Mouse (Mus musculus) G1E (cell line): ENCODE measurements around the gene Gm5901. TPM values are rescaled to one million over a fixed set of nuclear protein-coding genes. Genes with fewer than 3 reads are reported as not detected.

Source experiments
- ATAC-seq: 2 replicates; pipeline ENCODE4 v1.8.0; 2016; ENCODE audit warnings: mild to moderate bottlenecking; ENCODE audit not compliant: insufficient number of reproducible peaks, poor library complexity, low FRiP score, severe bottlenecking; ENCODE audit errors: extremely low read depth
- DNase-seq: peaks from one replicate; pipeline ENCODE4 v3.0.0; 2012; ENCODE audit warnings: low spot score
- H3K27me3 ChIP-seq: 2 replicates; pipeline ENCODE4 v1.6.1; 2012; ENCODE audit warnings: mild to moderate bottlenecking, low read length, inconsistent platforms; ENCODE audit not compliant: insufficient read depth
- H3K36me3 ChIP-seq: replicated peaks from 2 replicates; pipeline ENCODE3; 2012; ENCODE audit warnings: mild to moderate bottlenecking, inconsistent platforms
- H3K4me1 ChIP-seq: 2 replicates; pipeline ENCODE4 v1.6.1; 2012; ENCODE audit warnings: low read depth, low read length, inconsistent platforms, mixed read lengths; ENCODE audit not compliant: insufficient read depth
- H3K4me3 ChIP-seq: 2 replicates; pipeline ENCODE4 v1.5.1; 2012; ENCODE audit warnings: low read depth, mild to moderate bottlenecking, inconsistent platforms, low read length, moderate library complexity, mixed read lengths
- H3K9me3 ChIP-seq: replicated peaks from 2 replicates; pipeline ENCODE4 v1.6.1; 2012; ENCODE audit warnings: inconsistent platforms
- CTCF ChIP-seq: IDR thresholded peaks from 2 replicates; pipeline ENCODE4 v1.5.1; 2012; ENCODE audit warnings: low read depth, low read length, inconsistent platforms, mixed read lengths
- GATA1 ChIP-seq: IDR thresholded peaks from 2 replicates; pipeline ENCODE4 v1.6.1; 2012; ENCODE audit warnings: borderline replicate concordance, low read length, inconsistent platforms, mixed read lengths
- GATA2 ChIP-seq: IDR thresholded peaks from 2 replicates; pipeline ENCODE4 v1.6.1; 2012; ENCODE audit warnings: low read depth, low read length, inconsistent platforms, borderline replicate concordance
- POLR2AphosphoS5 ChIP-seq: IDR thresholded peaks from 2 replicates; pipeline ENCODE4 v1.6.1; 2012; ENCODE audit warnings: low read depth, low read length, inconsistent platforms; ENCODE audit not compliant: insufficient replicate concordance
- TAL1 ChIP-seq: conservative IDR thresholded peaks from 2 replicates; pipeline ENCODE4 v1.6.1; 2012; ENCODE audit warnings: low read depth, low read length, inconsistent platforms, mixed read lengths
- polyA plus RNA-seq: library from polyadenylated mRNA; stranded (reverse); fragments of >175 nt; gene quantifications from 2 replicates; pipeline ENCODE4 v1.2.3, GENCODE M21; 2012
- total RNA-seq, 2 experiments: library from RNA; stranded (forward) in 1 of 2; stranded (reverse) in 1 of 2; fragments of 200-1000 nt in 1 of 2; fragments of >200 nt in 1 of 2; fragmentation: Nextera tagmentation in 1 of 2; gene quantifications; 2 replicates each; pipeline ENCODE4 v1.2.3; 2014 to 2017

Gene Gm5901
- total and polyA plus RNA-seq, 3 experiments: 0.16 TPM; not detected in 2

- Histone ChIP-seq H3K4me3 (no peak overlapping the region), H3K9me3 (no peaks in the 10 kb centered on the region), H3K27me3 (no peaks in the 10 kb centered on the region), H3K36me3 (no peaks in the 10 kb centered on the region), H3K4me1 (no peaks in the 10 kb centered on the region)
- DNase-seq (no peak), ATAC-seq (no peak)
- TF ChIP-seq POLR2AphosphoS5: no peak
- TF ChIP-seq GATA2: no peak
- no peak for TF ChIP-seq CTCF
Observed at GRCm38 (mm10) chr7:105414385-105414784, 39.5 kb downstream of the Gm5901 start.

GRCm38 (mm10) chr7:105416529-105416928, 41.7 kb downstream of the Gm5901 start:
- Histone ChIP-seq H3K4me3 (no peak overlapping the region), H3K9me3 (no peaks in the 10 kb centered on the region), H3K36me3 (no peaks in the 10 kb centered on the region), H3K4me1 (no peaks in the 10 kb centered on the region), H3K27me3 (no peaks in the 10 kb centered on the region)
- ATAC-seq (no peak), DNase-seq (no peak)
- TF ChIP-seq GATA2: no peak
- TF ChIP-seq POLR2AphosphoS5: no peak
- no peak for TF ChIP-seq GATA1
- no peak for TF ChIP-seq CTCF
- TF ChIP-seq TAL1: no peak

GRCm38 (mm10) chr7:105418106-105418505, 43.3 kb downstream of the Gm5901 start:
- no peak for ATAC-seq
- Histone ChIP-seq H3K4me3 (no peak overlapping the region), H3K27me3 (no peaks in the 10 kb centered on the region), H3K36me3 (no peaks in the 10 kb centered on the region), H3K9me3 (no peaks in the 10 kb centered on the region), H3K4me1 (no peaks in the 10 kb centered on the region)
- no peak for TF ChIP-seq POLR2AphosphoS5
- no peak for TF ChIP-seq CTCF
- no peak for TF ChIP-seq GATA1
- no peak for DNase-seq

GRCm38 (mm10) chr7:105420903-105421302, 46.1 kb downstream of the Gm5901 start:
- TF ChIP-seq GATA2 (no peak), TAL1 (no peak), POLR2AphosphoS5 (no peak), GATA1 (no peak), CTCF (no peak)
- Histone ChIP-seq H3K36me3 (no peaks in the 10 kb centered on the region), H3K4me3 (no peak overlapping the region), H3K9me3 (no peaks in the 10 kb centered on the region), H3K4me1 (no peaks in the 10 kb centered on the region), H3K27me3 (peaks cover 3% of the 10 kb centered on the region; the same call in 1 of the 2 replicates)
- no peak for DNase-seq
- ATAC-seq: no peak

- Histone ChIP-seq H3K27me3 (peaks cover 5% of the 10 kb centered on the region; the same call in 1 of the 2 replicates), H3K4me3 (no peak overlapping the region), H3K9me3 (no peaks in the 10 kb centered on the region), H3K36me3 (no peaks in the 10 kb centered on the region), H3K4me1 (no peaks in the 10 kb centered on the region)
- ATAC-seq: no peak
- no peak for DNase-seq
- TF ChIP-seq GATA2 (no peak), TAL1 (no peak), GATA1 (no peak), POLR2AphosphoS5 (no peak), CTCF (no peak)
Observed at GRCm38 (mm10) chr7:105424368-105424767, 49.5 kb downstream of the Gm5901 start.

GRCm38 (mm10) chr7:105425424-105426043, 50.7 kb downstream of the Gm5901 start, which contains the start of gene Cckbr:
Cckbr (plus strand) TSS chr7:105425731.
- H3K9me3 ChIP-seq: no peaks in the 10 kb centered on the region
- no peaks in the 10 kb centered on the region for H3K4me1 ChIP-seq
- TF ChIP-seq GATA1 (no peak), CTCF (no peak), TAL1 (no peak), POLR2AphosphoS5 (no peak), GATA2 (no peak)
- peaks cover 5% of the 10 kb centered on the region; the same call in 1 of the 2 replicates for H3K27me3 ChIP-seq
- no peak within 1 kb of the TSS for H3K4me3 ChIP-seq
- H3K36me3 ChIP-seq: no peaks in the 10 kb centered on the region
- ATAC-seq (no peak), DNase-seq (no peak)

- Histone ChIP-seq H3K36me3 (no peaks in the 10 kb centered on the region), H3K9me3 (no peaks in the 10 kb centered on the region), H3K4me1 (no peaks in the 10 kb centered on the region), H3K4me3 (no peak overlapping the region), H3K27me3 (peaks cover 5% of the 10 kb centered on the region; the same call in 1 of the 2 replicates)
- DNase-seq (no peak), ATAC-seq (no peak)
- no peak for TF ChIP-seq TAL1
- no peak for TF ChIP-seq POLR2AphosphoS5
- TF ChIP-seq CTCF: no peak
- TF ChIP-seq GATA2: no peak
Observed at GRCm38 (mm10) chr7:105426051-105426450, 51.2 kb downstream of the Gm5901 start.

Other genes starting within 250 kb of the Gm5901 start
- not detected in 2 replicates for gene Olfr683, start 228.0 kb upstream of the Gm5901 start, total RNA-seq (2014; fragmentation: Nextera tagmentation)
- 0.22 TPM in 1 of 2 replicates, not detected in the other for gene Olfr683, start 228.0 kb upstream of the Gm5901 start, total RNA-seq (2017)
- not detected in 2 replicates for gene Olfr683, start 228.0 kb upstream of the Gm5901 start, polyA plus RNA-seq
- gene Olfr684, start 211.4 kb upstream of the Gm5901 start, total RNA-seq (2014; fragmentation: Nextera tagmentation): not detected in 2 replicates
- gene Olfr684, start 211.4 kb upstream of the Gm5901 start, total RNA-seq (2017): 0.22 TPM in 1 of 2 replicates, not detected in the other
- gene Olfr684, start 211.4 kb upstream of the Gm5901 start, polyA plus RNA-seq: not detected in 2 replicates
- not detected in 2 replicates for gene Olfr685, start 189.0 kb upstream of the Gm5901 start, total RNA-seq (2014; fragmentation: Nextera tagmentation)
- 0.11 and 0.12 TPM in 2 replicates for gene Olfr685, start 189.0 kb upstream of the Gm5901 start, total RNA-seq (2017)
- not detected in 2 replicates for gene Olfr685, start 189.0 kb upstream of the Gm5901 start, polyA plus RNA-seq
- not detected in 2 replicates for gene Olfr686, start 167.6 kb upstream of the Gm5901 start, total RNA-seq (2014; fragmentation: Nextera tagmentation)
- gene Olfr686, start 167.6 kb upstream of the Gm5901 start, total RNA-seq (2017): not detected in 2 replicates
- not detected in 2 replicates for gene Olfr686, start 167.6 kb upstream of the Gm5901 start, polyA plus RNA-seq
- gene Olfr688, start 86.9 kb upstream of the Gm5901 start, total RNA-seq (2014; fragmentation: Nextera tagmentation): not detected in 2 replicates
- not detected in 2 replicates for gene Olfr688, start 86.9 kb upstream of the Gm5901 start, total RNA-seq (2017)
- not detected in 2 replicates for gene Olfr688, start 86.9 kb upstream of the Gm5901 start, polyA plus RNA-seq
- not detected in 2 replicates for gene Olfr689, start 63.9 kb upstream of the Gm5901 start, total RNA-seq (2014; fragmentation: Nextera tagmentation)
- under 0.01 and 0.11 TPM in 2 replicates for gene Olfr689, start 63.9 kb upstream of the Gm5901 start, total RNA-seq (2017)
- not detected in 2 replicates for gene Olfr689, start 63.9 kb upstream of the Gm5901 start, polyA plus RNA-seq
- not detected in 2 replicates for gene Olfr690, start 40.9 kb upstream of the Gm5901 start, total RNA-seq (2014; fragmentation: Nextera tagmentation)
- gene Olfr690, start 40.9 kb upstream of the Gm5901 start, total RNA-seq (2017): 0.16 TPM in 1 of 2 replicates, not detected in the other
- gene Olfr690, start 40.9 kb upstream of the Gm5901 start, polyA plus RNA-seq: not detected in 2 replicates
- gene Olfr691, start 32.8 kb upstream of the Gm5901 start, total RNA-seq (2014; fragmentation: Nextera tagmentation): not detected in 2 replicates
- 0.06 and 0.22 TPM in 2 replicates for gene Olfr691, start 32.8 kb upstream of the Gm5901 start, total RNA-seq (2017)
- not detected in 2 replicates for gene Olfr691, start 32.8 kb upstream of the Gm5901 start, polyA plus RNA-seq
- gene Olfr692, start 6.8 kb upstream of the Gm5901 start, total RNA-seq (2014; fragmentation: Nextera tagmentation): not detected in 2 replicates
- 0.12 TPM in 1 of 2 replicates, not detected in the other for gene Olfr692, start 6.8 kb upstream of the Gm5901 start, total RNA-seq (2017)
- gene Olfr692, start 6.8 kb upstream of the Gm5901 start, polyA plus RNA-seq: not detected in 2 replicates
- 41.9 and 42.1 TPM in 2 replicates for gene Fam160a2, start 25.0 kb downstream of the Gm5901 start, total RNA-seq (2014; fragmentation: Nextera tagmentation)
- gene Fam160a2, start 25.0 kb downstream of the Gm5901 start, total RNA-seq (2017): 11.4 and 16.3 TPM in 2 replicates
- 53.1 and 55.8 TPM in 2 replicates for gene Fam160a2, start 25.0 kb downstream of the Gm5901 start, polyA plus RNA-seq
- gene Cnga4, start 29.5 kb downstream of the Gm5901 start, total RNA-seq (2014; fragmentation: Nextera tagmentation): not detected in 2 replicates
- not detected in 2 replicates for gene Cnga4, start 29.5 kb downstream of the Gm5901 start, total RNA-seq (2017)
- not detected in 2 replicates for gene Cnga4, start 29.5 kb downstream of the Gm5901 start, polyA plus RNA-seq
- not detected in 2 replicates for gene Cckbr, start 50.7 kb downstream of the Gm5901 start, total RNA-seq (2014; fragmentation: Nextera tagmentation)
- 0.05 TPM in 1 of 2 replicates, not detected in the other for gene Cckbr, start 50.7 kb downstream of the Gm5901 start, total RNA-seq (2017)
- gene Cckbr, start 50.7 kb downstream of the Gm5901 start, polyA plus RNA-seq: not detected in 2 replicates
- not detected in 2 replicates for gene Cavin3, start 107.3 kb downstream of the Gm5901 start, total RNA-seq (2014; fragmentation: Nextera tagmentation)
- gene Cavin3, start 107.3 kb downstream of the Gm5901 start, total RNA-seq (2017): 0.06 TPM in 1 of 2 replicates, not detected in the other
- gene Cavin3, start 107.3 kb downstream of the Gm5901 start, polyA plus RNA-seq: not detected in 2 replicates
- 19.2 and 23.7 TPM in 2 replicates for gene Smpd1, start 179.3 kb downstream of the Gm5901 start, total RNA-seq (2014; fragmentation: Nextera tagmentation)
- gene Smpd1, start 179.3 kb downstream of the Gm5901 start, total RNA-seq (2017): 14.5 and 22.4 TPM in 2 replicates
- 12.0 and 12.8 TPM in 2 replicates for gene Smpd1, start 179.3 kb downstream of the Gm5901 start, polyA plus RNA-seq
- not detected in 2 replicates for gene Apbb1, start 206.6 kb downstream of the Gm5901 start, total RNA-seq (2014; fragmentation: Nextera tagmentation)
- 0.27 and 0.64 TPM in 2 replicates for gene Apbb1, start 206.6 kb downstream of the Gm5901 start, total RNA-seq (2017)
- 0.02 and 0.03 TPM in 2 replicates for gene Apbb1, start 206.6 kb downstream of the Gm5901 start, polyA plus RNA-seq
- gene Hpx, start 225.1 kb downstream of the Gm5901 start, total RNA-seq (2014; fragmentation: Nextera tagmentation): not detected in 2 replicates
- gene Hpx, start 225.1 kb downstream of the Gm5901 start, total RNA-seq (2017): not detected in 2 replicates
- not detected in 2 replicates for gene Hpx, start 225.1 kb downstream of the Gm5901 start, polyA plus RNA-seq